Mouse (Mus musculus) kidney, adult 2 months (tissue): ENCODE measurements around the gene Vps53. TPM values are rescaled to one million over a fixed set of nuclear protein-coding genes. Genes with fewer than 3 reads are reported as not detected.
"Not testable (repeated sequence)": the region's sequence is repeated elsewhere in the genome, so short reads cannot be mapped to it uniquely, and the experiment has no call there.

Experiments used
- DNase-seq: peaks from one replicate; pipeline ENCODE4 v3.0.0; 2021
- H3K27ac ChIP-seq: fragments of 200-500 bp; 2 replicates; pipeline ENCODE4 v1.5.1; 2012; ENCODE audit warnings: low read depth, low read length, control low read depth, inconsistent platforms; ENCODE audit not compliant: insufficient read depth
- H3K27me3 ChIP-seq: fragments of 200-500 bp; replicated peaks from 2 replicates; pipeline ENCODE4 v1.6.1; 2012; ENCODE audit warnings: mild to moderate bottlenecking, moderate library complexity, low read length, inconsistent platforms; ENCODE audit not compliant: control insufficient read depth, insufficient read depth
- H3K36me3 ChIP-seq: fragments of 200-500 bp; 2 replicates; pipeline ENCODE4 v1.6.1; 2012; ENCODE audit warnings: mild to moderate bottlenecking, moderate library complexity, low read length, inconsistent platforms; ENCODE audit not compliant: control insufficient read depth, insufficient read depth
- H3K4me1 ChIP-seq: fragments of 200-500 bp; 2 replicates; pipeline ENCODE4 v1.6.1; 2011; ENCODE audit warnings: low read length; ENCODE audit not compliant: control insufficient read depth, insufficient read depth
- H3K4me3 ChIP-seq: fragments of 200-500 bp; 2 replicates; pipeline ENCODE4 v1.5.1; 2011; ENCODE audit warnings: mild to moderate bottlenecking, low read depth, low read length, control low read depth; ENCODE audit not compliant: insufficient read depth
- CTCF ChIP-seq: fragments of 200-500 bp; conservative IDR thresholded peaks from 2 replicates; pipeline ENCODE4 v1.5.1; 2011; ENCODE audit warnings: low read depth, mild to moderate bottlenecking, control low read depth, low read length, moderate library complexity, mixed read lengths; ENCODE audit not compliant: insufficient read depth, insufficient read length
- POLR2A ChIP-seq: fragments of 200-500 bp; IDR thresholded peaks from one replicate; pipeline ENCODE4 v1.6.1; 2011; ENCODE audit warnings: low read depth, low read length, control low read depth
- WGBS: fragments of 180-500 bp; shearing (Covaris S2); methylation state at CpG from one replicate; pipeline ENCODE4 v1.1.7; 2018; 5-methylcytosine and 5-hydroxymethylcytosine counted together
- polyA plus RNA-seq: library from polyadenylated mRNA; depleted of rRNA; stranded (reverse); fragments of >200 nt; gene quantifications from 2 replicates; pipeline ENCODE4 v1.2.3, GENCODE M21; 2012

Gene Vps53
- polyA plus RNA-seq, 1 experiment: 47.5 TPM

DNA sequence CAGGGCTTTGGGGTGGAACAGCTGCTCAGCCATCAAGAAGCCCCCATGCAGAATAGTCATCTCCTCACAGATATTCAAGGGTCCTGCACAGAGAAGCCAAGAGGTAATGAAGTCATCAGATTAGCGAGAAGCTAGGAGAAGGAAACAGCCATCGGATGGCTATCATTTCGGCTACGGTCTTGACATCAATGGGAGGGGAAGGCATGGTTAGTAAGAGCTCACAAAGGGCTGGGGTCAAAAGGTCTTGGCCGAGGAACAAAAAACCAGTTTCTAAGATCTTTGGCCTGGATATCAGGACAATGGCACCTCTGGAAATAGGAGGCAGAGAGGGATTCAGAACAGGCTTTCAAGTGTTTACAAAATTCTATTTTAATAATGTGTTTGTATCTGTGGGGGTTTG is 34.4 kb upstream of the Vps53 start:
- WGBS: 88% methylated on average over 5 of the region's 5 CpGs
- Histone ChIP-seq H3K27me3 (no peaks in the 10 kb centered on the region), H3K36me3 (no peaks in the 10 kb centered on the region), H3K4me1 (no peaks in the 10 kb centered on the region), H3K4me3 (no peak overlapping the region), H3K27ac (no peak overlapping the region)
- no peak for DNase-seq
- TF ChIP-seq POLR2A (no peak), CTCF (no peak)

GRCm38 (mm10) chr11:76211595-76211994 is 32.1 kb upstream of the Vps53 start:
- H3K36me3 ChIP-seq, DNase-seq: not testable (repeated sequence)
- 81% methylated on average over 5 of the region's 6 CpGs for WGBS

GRCm38 (mm10) chr11:76210228-76210985 is 31.0 kb upstream of the Vps53 start:
- no peak overlapping the region for H3K27ac ChIP-seq
- no peak overlapping the region for H3K4me3 ChIP-seq
- no peaks in the 10 kb centered on the region for H3K27me3 ChIP-seq
- TF ChIP-seq POLR2A (no peak), CTCF (no peak)
- WGBS: 79% methylated on average over 13 of the region's 13 CpGs
- no peaks in the 10 kb centered on the region for H3K36me3 ChIP-seq
- H3K4me1 ChIP-seq: no peaks in the 10 kb centered on the region
- no peak for DNase-seq

More at GRCm38 (mm10) chr11:76211595-76211994, 32.1 kb upstream of the Vps53 start:
- H3K27me3 ChIP-seq, H3K4me3 ChIP-seq, H3K27ac ChIP-seq, H3K4me1 ChIP-seq: not testable (repeated sequence)

DNA sequence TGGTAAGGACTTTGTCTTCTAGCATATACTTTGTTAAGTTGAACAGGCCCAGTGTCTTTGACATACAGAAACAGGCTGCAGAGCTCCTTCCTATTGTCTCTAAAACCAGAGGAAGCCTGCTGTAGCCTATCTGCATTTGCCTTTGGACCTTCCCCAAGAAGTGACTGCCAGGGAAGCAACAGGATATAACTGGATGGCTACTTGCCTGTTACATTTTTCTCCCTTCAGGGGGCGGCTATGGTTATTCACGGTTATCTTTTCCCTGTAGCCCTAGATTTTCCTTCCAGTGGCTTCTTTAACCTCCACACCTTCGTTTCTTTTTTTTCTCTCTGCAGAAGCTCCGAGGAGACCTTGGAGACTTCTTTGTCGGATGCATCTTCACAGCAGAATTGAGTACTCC is 27.3 kb upstream of the Vps53 start:
- Histone ChIP-seq H3K4me1 (no peaks in the 10 kb centered on the region; the same call in 1 of the 2 replicates), H3K36me3 (no peaks in the 10 kb centered on the region), H3K27me3 (no peaks in the 10 kb centered on the region), H3K4me3 (no peak overlapping the region), H3K27ac (no peak overlapping the region)
- WGBS: 80% methylated on average over 5 of the region's 5 CpGs
- no peak for DNase-seq
- TF ChIP-seq POLR2A: no peak
- no peak for TF ChIP-seq CTCF

DNA sequence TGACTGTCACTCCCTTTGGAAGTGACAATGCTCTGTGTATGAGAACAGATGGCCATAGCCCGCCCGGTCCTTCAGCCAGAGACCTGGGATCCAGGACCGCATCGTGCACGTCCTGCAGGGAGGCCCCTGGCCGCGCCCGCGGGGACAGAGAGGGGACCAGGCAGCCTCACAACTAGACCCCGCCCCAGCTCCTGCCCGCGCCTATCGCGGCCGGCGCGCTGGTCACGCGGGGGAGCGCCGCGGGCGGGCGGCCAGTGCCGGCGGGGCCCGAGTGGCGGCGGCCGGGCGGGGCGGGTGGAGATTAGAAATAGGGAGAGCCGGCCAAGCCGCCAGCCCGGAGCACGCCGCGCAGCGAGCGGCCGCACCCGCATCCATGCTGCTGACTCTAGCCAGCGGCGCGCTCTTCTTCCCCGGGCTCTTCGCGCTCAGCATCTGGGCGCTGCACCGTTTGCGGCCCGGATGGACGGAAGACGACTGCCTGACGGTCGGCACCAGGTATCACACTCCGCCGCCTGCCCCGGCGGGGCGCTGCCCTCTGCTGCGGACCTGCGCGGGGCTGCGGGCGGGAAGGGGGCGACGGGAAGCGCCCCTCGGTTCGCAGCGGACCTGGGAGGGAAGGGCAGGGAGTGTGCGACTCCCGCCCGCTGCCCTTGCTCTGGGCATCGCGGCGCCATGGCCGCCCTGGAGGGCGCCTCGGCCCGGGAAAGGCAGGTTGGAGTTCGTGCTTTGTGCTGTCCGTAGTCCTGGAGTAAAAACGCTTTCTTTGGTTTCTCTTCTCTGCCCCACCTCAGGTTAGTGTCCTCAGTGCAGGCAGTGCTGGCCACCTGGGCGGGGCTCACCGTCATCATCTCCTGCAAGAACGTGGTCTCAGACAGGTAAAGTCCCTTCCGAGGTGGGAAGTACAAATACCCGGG is 22.6 kb upstream of the Vps53 start:
- under 1% methylated on average over 89 of the region's 90 CpGs for WGBS
- TF ChIP-seq POLR2A (no peak), CTCF (no peak)

GRCm38 (mm10) chr11:76196977-76197469 is 17.6 kb upstream of the Vps53 start:
- H3K27ac ChIP-seq: no peak overlapping the region
- H3K4me3 ChIP-seq: no peak overlapping the region
- no peak for DNase-seq
- H3K36me3 ChIP-seq: no peaks in the 10 kb centered on the region
- H3K4me1 ChIP-seq: no peaks in the 10 kb centered on the region; the same call in 1 of the 2 replicates
- H3K27me3 ChIP-seq: no peaks in the 10 kb centered on the region
- 66% methylated on average over 8 of the region's 8 CpGs for WGBS
- TF ChIP-seq CTCF: no peak
- TF ChIP-seq POLR2A: no peak

More for the DNA sequence above, 22.6 kb upstream of the Vps53 start:
- H3K27me3 ChIP-seq: no peaks in the 10 kb centered on the region
- no peaks in the 10 kb centered on the region for H3K36me3 ChIP-seq
- H3K27ac ChIP-seq: no peak overlapping the region
- no peaks in the 10 kb centered on the region; the same call in 1 of the 2 replicates for H3K4me1 ChIP-seq
- peak overlapping the region; percentile 82 for H3K4me3 ChIP-seq
- DNase-seq: peak; percentile 92
